Mouse (Mus musculus): ENCODE results near the gene Tram1l1. TPM values are rescaled to one million over a fixed set of nuclear protein-coding genes. Genes with fewer than 3 reads are reported as not detected.
"Not testable (repeated sequence)": the region's sequence is repeated elsewhere in the genome, so short reads cannot be mapped to it uniquely, and the experiment has no call there.

Gene Tram1l1
- total RNA-seq (2021), result 10 to 100 TPM; 17.1 to 18.5 TPM

- peak; percentile 70 to 77 for DNase-seq (ENCODE audit: extremely low spot score in 1 of 2, low spot score in 1 of 2)
These were observed at the start of gene Tram1l1 for GRCm38 (mm10) chr3:124320821-124321576. Tram1l1 (plus strand) TSS chr3:124320855.

DNA sequence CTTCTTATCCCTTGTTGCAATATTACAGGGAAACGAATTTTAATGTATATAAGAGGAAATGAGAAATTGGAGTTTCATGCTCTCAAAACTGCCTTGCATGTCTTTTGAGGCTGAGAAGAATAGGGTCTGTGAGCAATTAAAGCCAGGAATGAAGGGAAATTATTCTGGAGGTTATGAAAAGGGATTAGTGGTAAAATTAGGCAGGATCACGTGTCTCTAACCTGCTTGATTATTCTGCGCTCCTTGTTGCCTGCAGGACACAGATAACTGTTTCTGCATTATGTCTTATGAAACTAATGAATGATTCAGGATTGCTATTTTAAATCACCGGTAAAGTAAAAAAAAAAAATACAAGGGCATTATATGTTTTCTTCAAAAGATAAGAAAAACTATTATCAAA lies 49.4 kb upstream of the Tram1l1 start:
- no peak for DNase-seq (ENCODE audit: extremely low spot score in 1 of 2, low spot score in 1 of 2)

GRCm38 (mm10) chr3:124271668-124272067 lies 49.0 kb upstream of the Tram1l1 start:
- DNase-seq (ENCODE audit: extremely low spot score in 1 of 2, low spot score in 1 of 2), result no peak

GRCm38 (mm10) chr3:124272465-124273089 lies 48.1 kb upstream of the Tram1l1 start:
- DNase-seq (ENCODE audit: extremely low spot score in 1 of 2, low spot score in 1 of 2), result no peak

- peak; percentile 28 to 68 for DNase-seq (ENCODE audit: extremely low spot score in 1 of 2, low spot score in 1 of 2)
These were observed 45.6 kb upstream of the Tram1l1 start for GRCm38 (mm10) chr3:124274928-124275609.

- not testable (repeated sequence) for DNase-seq (ENCODE audit: extremely low spot score in 1 of 2, low spot score in 1 of 2)
These were observed 31.7 kb upstream of the Tram1l1 start for GRCm38 (mm10) chr3:124288936-124289335.

- DNase-seq (ENCODE audit: extremely low spot score in 1 of 2, low spot score in 1 of 2), result no peak
These were observed 1.4 kb upstream of the Tram1l1 start for GRCm38 (mm10) chr3:124319254-124319653.

DNA sequence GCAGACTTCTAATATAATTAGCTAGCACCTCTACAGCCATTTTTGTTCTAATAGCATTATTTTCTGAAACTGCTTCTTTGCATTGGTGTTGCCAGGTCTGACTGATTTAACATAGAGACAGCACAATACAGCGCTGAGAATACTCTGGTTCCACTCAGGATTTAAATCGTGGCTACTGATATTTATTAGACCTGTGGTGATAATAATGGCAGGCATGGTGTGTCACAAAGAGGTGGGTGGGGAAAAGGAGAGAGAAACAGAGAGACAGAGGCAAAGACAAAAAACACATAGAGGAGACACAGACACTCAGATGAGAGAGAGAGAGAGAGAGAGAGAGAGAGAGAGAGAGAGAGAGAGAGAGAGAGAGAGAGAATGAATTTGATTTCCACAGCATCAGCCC lies 257 bp upstream of the Tram1l1 start:
- no peak for DNase-seq (ENCODE audit: extremely low spot score in 1 of 2, low spot score in 1 of 2)

DNA sequence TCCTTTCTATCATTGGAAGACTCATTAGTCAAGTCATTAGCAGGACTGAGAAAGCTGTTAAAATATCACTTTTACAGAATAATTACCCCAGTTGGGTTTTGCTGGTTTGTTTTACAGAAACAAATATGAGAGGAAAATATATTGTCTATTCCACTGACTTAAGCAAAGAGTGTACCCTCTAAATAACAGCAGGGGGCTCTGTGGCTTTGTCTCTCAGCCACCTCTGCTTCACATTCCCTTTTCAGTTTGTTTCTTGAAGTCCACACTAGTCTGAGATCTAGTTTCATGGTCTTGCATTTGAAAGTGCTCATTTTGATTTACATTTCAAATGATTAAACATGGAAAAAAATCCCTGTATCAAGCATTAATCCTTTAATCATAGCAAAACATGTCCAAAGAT lies 25.8 kb downstream of the Tram1l1 start:
- no peak for DNase-seq (ENCODE audit: extremely low spot score in 1 of 2, low spot score in 1 of 2)

- no peak for DNase-seq (ENCODE audit: extremely low spot score in 1 of 2, low spot score in 1 of 2)
These were observed 36.9 kb downstream of the Tram1l1 start for GRCm38 (mm10) chr3:124357533-124357932.

- DNase-seq (ENCODE audit: extremely low spot score in 1 of 2, low spot score in 1 of 2), result no peak
These were observed 51.4 kb downstream of the Tram1l1 start for GRCm38 (mm10) chr3:124372031-124372430.

Other genes with a start within 250 kb of the Tram1l1 start
- not detected for gene 1700006A11Rik, start 105.2 kb downstream of the Tram1l1 start, total RNA-seq (2021)